In genomic region chr5:75045371-75045770, GRCm38 (mm10) we compare ENCODE assay signal across 17 mouse cellular contexts. TPM values are rescaled to one million over a fixed set of nuclear protein-coding genes. Genes with fewer than 3 reads are reported as not detected.
DNase-seq lines count a peak whose midpoint lies in the region; ATAC-seq and TF ChIP-seq lines count a peak whose summit lies in the region.
"Had no signal": no experiment of that assay in that cellular context is flagged by ENCODE, and none has a peak within 500 bp of the region (broad histone marks: within the 10 kb centered on the region; RNA-seq: fewer than 3 reads in every experiment).

No protein-coding gene starts in this region.

- no peaks in the 10 kb centered on the region for H3K9me3 ChIP-seq in liver, embryonic 12.5 days (replicated peaks)
- no peaks in the 10 kb centered on the region for H3K9me3 ChIP-seq in liver, embryonic 11.5 days (ENCODE audit: control insufficient read depth, low read length)
- H3K9me3 ChIP-seq: heart, embryonic 10.5 days had no signal

- no peak for TF ChIP-seq POLR2A in cerebellum, adult 2 months (IDR thresholded peaks at IDR 0.05; ENCODE audit: borderline replicate concordance, insufficient read depth, low read length)

- peak; percentile 28 for DNase-seq in cerebellum, adult 9-11 months
- no peak for DNase-seq in cerebellum, adult 2 months
- DNase-seq in liver, embryonic 11.5 days (ENCODE audit: low spot score), result no peak
- DNase-seq in fibroblast of lung, adult 2 months (ENCODE audit: low read depth), result peak; percentile 40
- peak; percentile 61 for DNase-seq in yolk sac, embryonic 10.5 days (ENCODE audit: low spot score)
- DNase-seq in left cerebral cortex, adult 8-10 months (ENCODE audit: low spot score in 2 of 2), result no peak
- DNase-seq: cerebellum, adult 8-10 months; layer of hippocampus, postnatal 36 days had no signal

- TF ChIP-seq CTCF in cerebellum, adult 2 months (IDR thresholded peaks at IDR 0.05; ENCODE audit: borderline replicate concordance, insufficient read depth, low read depth, low read length), result no peak

- no peak overlapping the region; the same call in 1 of the 2 replicates for H3K4me2 ChIP-seq in liver, embryonic 12.5 days
- H3K4me2 ChIP-seq in liver, embryonic 11.5 days, result no peak overlapping the region

- WGBS in cerebellum, adult 2 months, result 91% methylated on average over 7 of the region's 7 CpGs
- WGBS in liver, embryonic 12.5 days (ENCODE audit: insufficient replicate concordance), result 75% methylated on average over 7 of the region's 7 CpGs
- 86% methylated on average over 7 of the region's 7 CpGs for WGBS in liver, embryonic 11.5 days

- ATAC-seq in liver, embryonic 12.5 days, result no peak
- no peak for ATAC-seq in liver, embryonic 11.5 days (replicated peaks; ENCODE audit: low FRiP score)

- peaks cover 7% of the 10 kb centered on the region for H3K4me1 ChIP-seq in cerebellum, adult 2 months (ENCODE audit: control insufficient read depth, insufficient read depth, low read length)
- peaks cover 25% of the 10 kb centered on the region for H3K4me1 ChIP-seq in liver, embryonic 12.5 days
- H3K4me1 ChIP-seq in liver, embryonic 11.5 days (replicated peaks; ENCODE audit: control insufficient read depth, insufficient read depth, low read length), result peaks cover 2% of the 10 kb centered on the region

- no peaks in the 10 kb centered on the region for H3K27me3 ChIP-seq in cerebellum, adult 2 months (ENCODE audit: control insufficient read depth, insufficient read depth, low read length)
- H3K27me3 ChIP-seq in liver, embryonic 12.5 days (replicated peaks), result peaks cover 14% of the 10 kb centered on the region; the same call in 1 of the 2 replicates
- no peaks in the 10 kb centered on the region for H3K27me3 ChIP-seq in liver, embryonic 11.5 days (replicated peaks; ENCODE audit: control insufficient read depth, insufficient read depth, low read length)

- no peak overlapping the region for H3K9ac ChIP-seq in liver, embryonic 12.5 days
- no peak overlapping the region for H3K9ac ChIP-seq in liver, embryonic 11.5 days (ENCODE audit: low read depth, low read length)

- no peak overlapping the region for H3K27ac ChIP-seq in cerebellum, adult 2 months (ENCODE audit: insufficient read depth, low read length)
- peak overlapping the region; percentile 49; the same call in 1 of the 2 replicates for H3K27ac ChIP-seq in liver, embryonic 12.5 days
- H3K27ac ChIP-seq in liver, embryonic 11.5 days (ENCODE audit: low read depth, low read length), result no peak overlapping the region
- H3K27ac ChIP-seq: forebrain, embryonic 13.5 days had no signal

- H3K36me3 ChIP-seq in liver, embryonic 12.5 days, result peaks cover 11% of the 10 kb centered on the region
- no peaks in the 10 kb centered on the region for H3K36me3 ChIP-seq in liver, embryonic 11.5 days (ENCODE audit: control insufficient read depth, insufficient read depth, low read length)

- H3K4me3 ChIP-seq in cerebellum, adult 2 months (replicated peaks; ENCODE audit: insufficient read depth, low read depth, low read length), result no peak overlapping the region
- H3K4me3 ChIP-seq in liver, embryonic 12.5 days, result no peak overlapping the region
- H3K4me3 ChIP-seq in liver, embryonic 11.5 days (ENCODE audit: low read depth, low read length), result no peak overlapping the region

RNA-seq across cellular contexts. Expression of gene Chic2, which starts 0.8 kb away (rescaled TPM):
- polyA plus RNA-seq in cerebellum, adult 2 months (2012; rRNA removed), result 16.5 and 16.6 TPM in 2 replicates
- 32.5 and 35.1 TPM in 2 replicates for polyA plus RNA-seq in liver, embryonic 12.5 days (2016; fragmentation: Nextera tagmentation; extraction: Ambion mirVana)
- polyA plus RNA-seq in liver, embryonic 11.5 days (2014; fragmentation: Nextera tagmentation; extraction: Ambion mirVana), result 32.7 and 33.2 TPM in 2 replicates
- total RNA-seq in left cerebral cortex, adult 8-10 months (2022), result 10 to 100 TPM; 13.1 to 17.3 (median 15.2) TPM

RNA-seq across cellular contexts. Expression of gene Gsx2, which starts 30.0 kb away (rescaled TPM):
- polyA plus RNA-seq in cerebellum, adult 2 months (2012; rRNA removed), result 0.10 TPM in 1 of 2 replicates, not detected in the other
- polyA plus RNA-seq in liver, embryonic 12.5 days (2016; fragmentation: Nextera tagmentation; extraction: Ambion mirVana), result not detected in 2 replicates
- polyA plus RNA-seq in liver, embryonic 11.5 days (2014; fragmentation: Nextera tagmentation; extraction: Ambion mirVana), result not detected in 2 replicates
- under 1 TPM in 3 of 4 experiments, not detected in 1; 0.37 to 0.53 (median 0.39) TPM for total RNA-seq in left cerebral cortex, adult 8-10 months (2022)
- total RNA-seq: adrenal gland, postnatal 4 days; gastrocnemius, adult 8-10 months; hematopoietic stem cell, adult 5-6 weeks had no signal
- polyA plus RNA-seq: heart, embryonic 10.5 days; intestine, postnatal 0 days; limb, embryonic 14.5 days; thymus, postnatal 0 days had no signal

Comparison
In these comparisons a context has a peak if more than half of its experiments do, and no peak if none do; other contexts are left out.
1. DNase-seq: peak in cerebellum, adult 9-11 months (single experiment), fibroblast of lung, adult 2 months (single experiment) and yolk sac, embryonic 10.5 days (single experiment); none in cerebellum, adult 2 months (0 of 2), liver, embryonic 11.5 days (single experiment) and left cerebral cortex, adult 8-10 months (0 of 2).